Mouse (Mus musculus) heart, adult 2 months (tissue): Measurements from ENCODE around the gene Nfia.

ENCODE experiments used
- CTCF ChIP-seq: fragments of 200-600 bp; IDR thresholded peaks from 2 replicates; pipeline ENCODE4 v1.8.1; 2022; ENCODE audit warnings: antibody characterized with exemption, mild to moderate bottlenecking, moderate library complexity
- EP300 ChIP-seq: fragments of 200-500 bp; IDR thresholded peaks from 2 replicates; pipeline ENCODE4 v1.6.1; 2011; ENCODE audit warnings: low read depth, low read length, control low read depth; ENCODE audit not compliant: insufficient read depth
- POLR2A ChIP-seq: fragments of 200-500 bp; IDR thresholded peaks from 2 replicates; pipeline ENCODE4 v1.6.1; 2011; ENCODE audit warnings: mild to moderate bottlenecking, low read depth, low read length, control low read depth; ENCODE audit not compliant: insufficient read depth

- TF ChIP-seq CTCF: no peak
- TF ChIP-seq EP300: no peak
- no peak for TF ChIP-seq POLR2A
These were observed 20.1 kb upstream of the Nfia start for GRCm38 (mm10) chr4:97752276-97753010.
